ENCODE assay signal across 25 mouse cellular contexts in genomic region chr5:135576055-135576454, GRCm38 (mm10). TPM values are rescaled to one million over a fixed set of nuclear protein-coding genes. Genes with fewer than 3 reads are reported as not detected.
"Had no signal": no experiment of that assay in that cellular context is flagged by ENCODE, and none has a peak within 500 bp of the region (broad histone marks: within the 10 kb centered on the region; RNA-seq: fewer than 3 reads in every experiment).

No protein-coding gene starts in this region.

- H3K4me3 ChIP-seq: lung, embryonic 15.5 days; megakaryocyte, embryonic 14.5 days; midbrain, embryonic 13.5 days; midbrain, embryonic 15.5 days; neural tube, embryonic 12.5 days; stomach, embryonic 15.5 days had no signal

- H3K36me3 ChIP-seq: lung, embryonic 15.5 days; midbrain, embryonic 13.5 days; midbrain, embryonic 15.5 days; neural tube, embryonic 12.5 days; stomach, embryonic 15.5 days had no signal

- H3K27me3 ChIP-seq: lung, embryonic 15.5 days; midbrain, embryonic 13.5 days; midbrain, embryonic 15.5 days; neural tube, embryonic 12.5 days; stomach, embryonic 15.5 days had no signal

- H3K4me1 ChIP-seq: lung, embryonic 15.5 days; megakaryocyte, embryonic 14.5 days; midbrain, embryonic 13.5 days; midbrain, embryonic 15.5 days; neural tube, embryonic 12.5 days; stomach, embryonic 15.5 days had no signal

- H3K9me3 ChIP-seq: lung, embryonic 15.5 days; midbrain, embryonic 13.5 days; midbrain, embryonic 15.5 days; neural tube, embryonic 12.5 days; stomach, embryonic 15.5 days had no signal

- H3K27ac ChIP-seq: lung, embryonic 15.5 days; macrophage; midbrain, embryonic 13.5 days; midbrain, embryonic 15.5 days; neural tube, embryonic 12.5 days; stomach, embryonic 15.5 days; stomach, postnatal 0 days had no signal

- H3K4me2 ChIP-seq: lung, embryonic 15.5 days; midbrain, embryonic 11.5 days; midbrain, embryonic 13.5 days; midbrain, embryonic 15.5 days; neural tube, embryonic 12.5 days; stomach, embryonic 15.5 days had no signal

- DNase-seq: lung, adult 2 months; lung, postnatal 14 days; lung, postnatal 36 days; right cerebral cortex, postnatal 14 days; thymus, adult 2 months; thymus, postnatal 25 days; thymus, postnatal 4 days had no signal

- ATAC-seq: lung, postnatal 0 days; midbrain, embryonic 13.5 days; midbrain, embryonic 15.5 days had no signal

- H3K9ac ChIP-seq: lung, embryonic 15.5 days; midbrain, embryonic 13.5 days; midbrain, embryonic 15.5 days; neural tube, embryonic 12.5 days; stomach, embryonic 15.5 days had no signal

RNA-seq across cellular contexts. Expression of gene Ccl24, which starts 3.2 kb away (rescaled TPM):
- total RNA-seq: monocyte, adult 5-6 weeks; neutrophil, adult 5-6 weeks had no signal
- polyA plus RNA-seq: neural tube, embryonic 14.5 days had no signal

RNA-seq across cellular contexts. Expression of gene Ccl26, which starts 12.7 kb away (rescaled TPM):
- total RNA-seq: megakaryocyte progenitor cell, adult 5-6 weeks; midbrain, postnatal 0 days; monocyte, adult 5-6 weeks; neutrophil, adult 5-6 weeks had no signal
- polyA plus RNA-seq: lung, adult 2 months; lung, embryonic 15.5 days; lung, postnatal 0 days; macrophage; midbrain, embryonic 11.5 days; midbrain, embryonic 13.5 days; midbrain, embryonic 15.5 days; midbrain, postnatal 0 days; neural tube, embryonic 12.5 days; neural tube, embryonic 14.5 days; spleen, adult 2 months; stomach, embryonic 15.5 days; stomach, postnatal 0 days; testis, adult 2 months; thymus, adult 2 months; urinary bladder, adult 2 months had no signal
